Mouse (Mus musculus) bone marrow, adult 2 months (tissue): ENCODE data around the gene Dnajc14.

Source experiments
- CTCF ChIP-seq: fragments of 200-500 bp; IDR thresholded peaks from 2 replicates; pipeline ENCODE4 v1.5.1; 2011; ENCODE audit warnings: low read length, control low read depth; ENCODE audit not compliant: control insufficient read depth, insufficient read depth
- POLR2A ChIP-seq: fragments of 200-500 bp; IDR thresholded peaks from 2 replicates; pipeline ENCODE4 v1.6.1; 2011; ENCODE audit warnings: low read depth, mild to moderate bottlenecking, control low read depth, low read length, borderline replicate concordance; ENCODE audit not compliant: control insufficient read depth

DNA sequence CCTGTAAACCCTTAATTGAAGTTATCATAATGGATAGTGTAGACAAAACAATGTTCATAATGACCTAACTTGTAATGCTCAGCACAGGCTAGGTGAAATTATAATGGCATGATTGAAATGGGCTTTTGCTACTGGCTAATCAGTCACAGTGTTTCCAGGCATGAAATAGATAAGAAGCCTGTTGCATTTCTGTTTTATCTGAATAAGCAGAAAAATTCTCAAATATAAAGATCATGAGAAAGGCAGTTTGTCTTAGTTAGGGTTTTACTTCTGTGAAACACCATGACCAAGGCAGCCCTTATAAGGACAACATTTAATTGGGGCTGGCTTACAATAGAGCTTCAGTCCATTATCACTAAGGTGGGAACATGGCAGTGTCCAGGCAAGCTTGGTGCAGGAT, 36.8 kb downstream of the Dnajc14 start:
- no peak for TF ChIP-seq CTCF
- no peak for TF ChIP-seq POLR2A
